Mouse (Mus musculus): ENCODE measurements around the gene Cyp2u1.
"Not testable (repeated sequence)": the region's sequence is repeated elsewhere in the genome, so short reads cannot be mapped to it uniquely, and the experiment has no call there.

Gene Cyp2u1

GRCm38 (mm10) chr3:131302452-131303319 lies at the start of gene Cyp2u1:
TSS of gene Cyp2u1 (minus strand) at chr3:131303227.
- peak; percentile 94 to 95 for DNase-seq (ENCODE audit: low spot score in 2 of 2)

GRCm38 (mm10) chr3:131350539-131350938 lies 47.5 kb upstream of the Cyp2u1 start:
- DNase-seq (ENCODE audit: low spot score in 2 of 2): no peak

GRCm38 (mm10) chr3:131349013-131349412 lies 46.0 kb upstream of the Cyp2u1 start:
- DNase-seq (ENCODE audit: low spot score in 2 of 2): no peak

- DNase-seq (ENCODE audit: low spot score in 2 of 2): no peak
These were observed 45.5 kb upstream of the Cyp2u1 start for GRCm38 (mm10) chr3:131348579-131348950.

GRCm38 (mm10) chr3:131347831-131348578 lies 45.0 kb upstream of the Cyp2u1 start:
- DNase-seq (ENCODE audit: low spot score in 2 of 2): no peak

GRCm38 (mm10) chr3:131345903-131346302 lies 42.9 kb upstream of the Cyp2u1 start:
- DNase-seq (ENCODE audit: low spot score in 2 of 2): no peak

- DNase-seq (ENCODE audit: low spot score in 2 of 2): no peak
These were observed 40.3 kb upstream of the Cyp2u1 start for GRCm38 (mm10) chr3:131343311-131343710.

- DNase-seq (ENCODE audit: low spot score in 2 of 2): no peak
These were observed 37.9 kb upstream of the Cyp2u1 start for GRCm38 (mm10) chr3:131340885-131341284.

- DNase-seq (ENCODE audit: low spot score in 2 of 2): no peak
These were observed 36.3 kb upstream of the Cyp2u1 start for GRCm38 (mm10) chr3:131339280-131339679.

- not testable (repeated sequence) for DNase-seq (ENCODE audit: low spot score in 2 of 2)
These were observed 34.7 kb upstream of the Cyp2u1 start for GRCm38 (mm10) chr3:131337749-131338148.

GRCm38 (mm10) chr3:131336629-131337028 lies 33.6 kb upstream of the Cyp2u1 start:
- DNase-seq (ENCODE audit: low spot score in 2 of 2): no peak

GRCm38 (mm10) chr3:131335117-131335547 lies 32.1 kb upstream of the Cyp2u1 start:
- DNase-seq (ENCODE audit: low spot score in 2 of 2): no peak

GRCm38 (mm10) chr3:131327189-131327588 lies 24.2 kb upstream of the Cyp2u1 start:
- no peak for DNase-seq (ENCODE audit: low spot score in 2 of 2)

- DNase-seq (ENCODE audit: low spot score in 2 of 2): no peak
These were observed 23.6 kb upstream of the Cyp2u1 start for GRCm38 (mm10) chr3:131326637-131327036.

- DNase-seq (ENCODE audit: low spot score in 2 of 2): no peak
These were observed 19.2 kb upstream of the Cyp2u1 start for GRCm38 (mm10) chr3:131322081-131322815.

- peak; percentile 46 to 77 for DNase-seq (ENCODE audit: low spot score in 2 of 2)
These were observed 17.2 kb upstream of the Cyp2u1 start for GRCm38 (mm10) chr3:131320184-131320583.

GRCm38 (mm10) chr3:131318211-131318610 lies 15.2 kb upstream of the Cyp2u1 start:
- DNase-seq (ENCODE audit: low spot score in 2 of 2): no peak

GRCm38 (mm10) chr3:131317126-131317525 lies 14.1 kb upstream of the Cyp2u1 start:
- DNase-seq (ENCODE audit: low spot score in 2 of 2): no peak

GRCm38 (mm10) chr3:131315957-131316510 lies 13.0 kb upstream of the Cyp2u1 start:
- DNase-seq (ENCODE audit: low spot score in 2 of 2): no peak

GRCm38 (mm10) chr3:131312340-131312739 lies 9.3 kb upstream of the Cyp2u1 start:
- DNase-seq (ENCODE audit: low spot score in 2 of 2): no peak

GRCm38 (mm10) chr3:131310572-131310971 lies 7.5 kb upstream of the Cyp2u1 start:
- no peak for DNase-seq (ENCODE audit: low spot score in 2 of 2)

GRCm38 (mm10) chr3:131307811-131308210 lies 4.8 kb upstream of the Cyp2u1 start:
- no peak for DNase-seq (ENCODE audit: low spot score in 2 of 2)

Data from heart, adult 9 months (tissue).